Mouse (Mus musculus) embryo, embryonic 10 days (tissue): Measurements from ENCODE around the gene Serpinb2.
A peak's percentile ranks its signal among the peaks of the same experiment; 100 is the strongest.

Experiments
- DNase-seq: peaks from one replicate; pipeline ENCODE4 v3.0.0-alpha.2; 2015; ENCODE audit warnings: low spot score

The Serpinb2 gene

DNA sequence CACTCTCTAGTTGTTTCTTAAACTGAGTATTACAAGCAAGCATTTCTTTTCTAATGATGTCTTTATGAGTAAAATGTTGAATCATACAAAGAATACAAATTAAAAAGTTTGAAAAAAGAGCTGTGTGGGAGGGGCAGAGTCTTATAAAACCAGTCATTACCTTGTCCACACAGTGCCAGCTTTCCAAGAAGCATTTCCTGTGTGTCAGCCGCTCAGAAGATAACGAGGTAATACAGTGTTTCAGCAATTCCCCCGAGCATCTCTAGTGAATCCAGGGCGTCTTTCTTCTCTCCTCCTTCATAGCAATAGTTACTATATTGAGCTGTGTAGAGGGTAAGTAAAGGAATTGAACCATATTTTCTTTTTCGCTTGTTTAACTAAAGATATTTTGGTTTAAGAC is at the start of gene Serpinb2:
Gene Serpinb2 (plus strand): TSS at position 172 of the 400 bp plus-strand sequence.
- no peak for DNase-seq

GRCm38 (mm10) chr1:107479909-107480308 is 31.3 kb upstream of the Serpinb2 start:
- DNase-seq = no peak

- peak; percentile 72 for DNase-seq
Measured at GRCm38 (mm10) chr1:107481452-107481851, 29.8 kb upstream of the Serpinb2 start.

DNA sequence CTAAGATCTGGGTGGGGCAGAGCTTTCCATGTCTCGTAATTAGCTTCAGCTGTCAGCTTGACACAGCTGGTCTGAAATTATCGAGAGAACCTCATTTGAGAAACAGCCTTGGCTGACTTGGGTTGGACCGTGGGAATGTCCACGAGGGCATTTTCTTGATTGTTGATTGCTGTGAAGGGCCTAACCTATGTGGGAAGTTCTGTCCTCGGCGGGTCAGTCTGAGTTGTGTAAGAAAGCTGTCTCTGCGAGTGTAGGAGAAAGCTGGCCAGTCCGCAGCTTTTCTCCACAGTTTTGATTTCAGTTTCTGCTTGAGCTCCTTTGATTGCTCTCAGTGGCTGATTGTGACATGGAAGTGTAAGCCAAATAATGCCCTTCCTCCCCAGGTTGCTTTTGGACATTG is 21.6 kb upstream of the Serpinb2 start:
- DNase-seq = no peak

GRCm38 (mm10) chr1:107496789-107497188 is 14.4 kb upstream of the Serpinb2 start:
- no peak for DNase-seq

GRCm38 (mm10) chr1:107502025-107502424 is 9.2 kb upstream of the Serpinb2 start:
- DNase-seq = no peak

GRCm38 (mm10) chr1:107503294-107503693 is 7.9 kb upstream of the Serpinb2 start:
- DNase-seq = no peak

- DNase-seq = no peak
Measured at GRCm38 (mm10) chr1:107505898-107506562, 5.2 kb upstream of the Serpinb2 start.

DNA sequence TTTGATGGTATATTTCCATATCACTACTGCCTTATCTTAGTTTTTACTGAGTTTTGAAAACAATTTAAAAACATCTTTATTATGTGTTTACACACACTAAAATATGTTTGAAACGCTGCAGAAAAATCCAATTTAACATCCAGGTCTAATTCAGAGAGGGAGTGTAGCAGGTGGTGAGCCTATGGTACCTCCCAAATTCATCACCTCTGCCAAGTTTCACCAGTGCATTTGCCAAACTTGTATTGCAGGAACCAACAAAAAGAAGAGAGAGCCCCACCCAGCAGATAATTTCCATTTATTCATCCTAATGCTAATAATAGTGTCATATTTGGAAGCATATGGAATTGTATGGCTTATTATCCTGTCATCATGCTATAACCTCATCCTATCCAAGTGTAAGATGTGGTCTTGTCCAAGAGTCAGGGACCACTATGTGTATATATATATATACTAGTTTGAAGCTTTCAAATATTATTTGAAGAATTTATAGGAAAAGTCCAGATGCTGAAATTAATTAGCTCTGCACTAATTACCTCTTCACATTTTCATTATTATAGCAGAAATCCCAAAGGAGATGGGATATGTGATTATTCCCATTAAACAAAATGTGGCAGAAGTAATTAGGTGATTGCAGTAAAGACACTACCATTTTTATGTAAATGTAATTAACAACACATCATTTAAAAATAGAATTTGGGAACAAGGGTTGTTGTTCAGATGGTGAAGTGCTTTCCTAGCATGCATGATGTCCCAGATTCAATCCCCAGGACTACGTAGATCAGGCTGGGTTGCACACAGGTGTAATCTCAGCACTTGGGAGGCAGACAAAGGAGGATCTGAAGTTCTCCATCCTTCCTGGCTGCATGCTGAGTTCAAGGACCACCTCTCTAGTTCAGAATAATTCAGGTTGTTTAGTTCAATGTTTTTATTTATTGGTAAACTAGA is 1.2 kb downstream of the Serpinb2 start:
- DNase-seq = no peak

DNA sequence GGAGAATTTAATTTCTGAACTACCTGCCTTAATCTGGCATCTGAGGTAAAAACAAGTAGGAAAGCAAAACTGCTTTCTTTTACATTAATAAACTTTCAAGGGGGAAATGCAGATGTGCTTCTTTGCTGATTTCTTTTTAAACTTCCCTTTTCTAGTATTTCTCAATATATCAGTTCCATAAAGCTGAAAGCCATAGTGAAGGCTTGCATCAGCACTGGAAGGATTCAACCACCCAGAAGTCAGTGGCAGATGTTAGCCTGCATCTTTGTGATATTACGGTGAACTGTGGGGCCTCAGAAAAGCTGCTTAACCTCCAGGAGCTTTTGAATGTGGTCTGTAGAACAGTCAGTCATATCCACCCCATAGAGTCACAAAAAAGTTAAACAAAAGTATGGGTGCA is 2.3 kb downstream of the Serpinb2 start:
- DNase-seq = no peak

- DNase-seq = no peak
Measured at GRCm38 (mm10) chr1:107515839-107516498, 4.7 kb downstream of the Serpinb2 start.

DNA sequence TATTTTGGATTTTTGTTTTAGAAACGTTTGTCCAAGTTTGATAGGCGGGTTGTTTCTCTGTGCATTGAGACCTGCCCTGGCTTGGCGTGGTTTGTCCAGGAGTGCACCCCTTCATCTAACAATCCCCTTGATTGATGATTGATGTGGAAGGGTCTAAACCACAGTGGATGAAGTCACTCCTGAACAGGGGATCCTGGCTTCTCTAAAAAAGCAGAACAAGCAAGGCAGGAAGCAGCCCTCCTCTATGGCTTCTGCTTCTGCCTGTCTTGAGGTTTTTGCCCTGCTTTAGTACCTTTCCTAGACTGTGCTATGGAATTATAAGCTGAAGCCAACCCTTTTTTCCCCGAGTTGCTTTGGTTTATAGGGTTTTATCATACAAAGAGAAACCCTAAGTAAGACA is 14.4 kb downstream of the Serpinb2 start:
- no peak for DNase-seq

- no peak for DNase-seq
Measured at GRCm38 (mm10) chr1:107528325-107529078, 17.3 kb downstream of the Serpinb2 start.

GRCm38 (mm10) chr1:107529365-107530052 is 18.3 kb downstream of the Serpinb2 start:
- peak; percentile 29 for DNase-seq

GRCm38 (mm10) chr1:107533736-107534135 is 22.5 kb downstream of the Serpinb2 start:
- DNase-seq = no peak

GRCm38 (mm10) chr1:107537435-107537834 is 26.2 kb downstream of the Serpinb2 start:
- no peak for DNase-seq

- no peak for DNase-seq
Measured at GRCm38 (mm10) chr1:107559494-107559893, 48.3 kb downstream of the Serpinb2 start.

GRCm38 (mm10) chr1:107562110-107562509 is 50.9 kb downstream of the Serpinb2 start:
- no peak for DNase-seq

GRCm38 (mm10) chr1:107565644-107566043 is 54.4 kb downstream of the Serpinb2 start:
- DNase-seq = no peak

DNA sequence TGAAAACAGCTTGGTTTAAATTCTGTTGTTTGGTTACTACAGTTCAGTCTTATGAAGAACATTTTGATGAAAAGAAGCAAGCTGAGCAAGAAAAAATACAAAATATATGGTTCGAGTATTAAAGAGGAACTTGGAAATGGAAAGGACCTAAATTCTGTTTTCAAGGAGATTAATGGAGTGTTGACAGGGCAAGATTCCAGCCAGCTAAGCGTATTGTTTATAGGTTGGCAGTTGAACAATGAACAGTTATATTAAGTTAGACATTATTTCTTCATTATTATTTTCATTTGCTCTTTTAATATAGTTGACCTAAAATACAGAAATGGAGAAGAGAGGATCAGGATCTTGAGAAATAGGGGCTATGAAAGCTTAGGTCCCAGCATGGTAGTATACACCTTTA is 64.9 kb downstream of the Serpinb2 start:
- no peak for DNase-seq

GRCm38 (mm10) chr1:107577514-107577913 is 66.3 kb downstream of the Serpinb2 start:
- DNase-seq = no peak
